Mouse (Mus musculus): Measurements from ENCODE around the gene Arvcf. TPM values are rescaled to one million over a fixed set of nuclear protein-coding genes. Genes with fewer than 3 reads are reported as not detected.

Gene Arvcf
- polyA plus RNA-seq, 1 experiment from 2014 or later, result 9.7 TPM

- TF ChIP-seq EP300 (IDR thresholded peaks at IDR 0.05; ENCODE audit: low read depth) (no peak), CTCF (IDR thresholded peaks at IDR 0.05; ENCODE audit: low read depth) (no peak)
- Histone ChIP-seq H3K4me2 (ENCODE audit: low read depth, low read length) (no peak overlapping the region), H3K27me3 (ENCODE audit: insufficient read depth, low read length) (no peaks in the 10 kb centered on the region), H3K4me3 (ENCODE audit: low read depth, low read length) (no peak overlapping the region), H3K27ac (ENCODE audit: low read depth) (peak overlapping the region; percentile 85), H3K36me3 (replicated peaks; ENCODE audit: insufficient read depth, low read length) (no peaks in the 10 kb centered on the region), H3K4me1 (ENCODE audit: insufficient read depth) (peaks cover 50% of the 10 kb centered on the region), H3K9me3 (ENCODE audit: low read length) (no peaks in the 10 kb centered on the region), H3K9ac (replicated peaks) (no peak overlapping the region)
- ATAC-seq, result no peak
- DNase-seq, result peak; percentile 22
- WGBS (ENCODE audit: insufficient replicate concordance), result 78% methylated on average over 14 of the region's 14 CpGs
Observed at GRCm38 (mm10) chr16:18388583-18389435, 40.8 kb downstream of the Arvcf start.

- ATAC-seq (no peak), DNase-seq (no peak)
- Histone ChIP-seq H3K36me3 (replicated peaks; ENCODE audit: insufficient read depth, low read length) (no peaks in the 10 kb centered on the region), H3K9me3 (ENCODE audit: low read length) (no peaks in the 10 kb centered on the region), H3K9ac (replicated peaks) (no peak overlapping the region), H3K4me3 (ENCODE audit: low read depth, low read length) (no peak overlapping the region), H3K4me2 (ENCODE audit: low read depth, low read length) (no peak overlapping the region), H3K27me3 (ENCODE audit: insufficient read depth, low read length) (no peaks in the 10 kb centered on the region), H3K4me1 (ENCODE audit: insufficient read depth) (peaks cover 54% of the 10 kb centered on the region), H3K27ac (ENCODE audit: low read depth) (no peak overlapping the region; the same call in 1 of the 2 replicates)
- TF ChIP-seq CTCF (IDR thresholded peaks at IDR 0.05; ENCODE audit: low read depth) (no peak), EP300 (IDR thresholded peaks at IDR 0.05; ENCODE audit: low read depth) (no peak)
- WGBS (ENCODE audit: insufficient replicate concordance), result 82% methylated on average over 6 of the region's 6 CpGs
Observed at GRCm38 (mm10) chr16:18390399-18390798, 42.4 kb downstream of the Arvcf start.

- peaks cover 56% of the 10 kb centered on the region for H3K4me1 ChIP-seq (ENCODE audit: insufficient read depth)
- 94% methylated on average over 3 of the region's 3 CpGs for WGBS (ENCODE audit: insufficient replicate concordance)
- ATAC-seq, result no peak
- no peaks in the 10 kb centered on the region for H3K36me3 ChIP-seq (replicated peaks; ENCODE audit: insufficient read depth, low read length)
- H3K9ac ChIP-seq (replicated peaks), result no peak overlapping the region
- DNase-seq, result peak; percentile 11
- H3K27ac ChIP-seq (ENCODE audit: low read depth), result 0 out of 2 replicates have a peak overlapping the region, but pooled peaks have one; percentile 31
- no peak overlapping the region for H3K4me2 ChIP-seq (ENCODE audit: low read depth, low read length)
- H3K27me3 ChIP-seq (ENCODE audit: insufficient read depth, low read length), result no peaks in the 10 kb centered on the region
- no peak overlapping the region for H3K4me3 ChIP-seq (ENCODE audit: low read depth, low read length)
- H3K9me3 ChIP-seq (ENCODE audit: low read length), result no peaks in the 10 kb centered on the region
- TF ChIP-seq CTCF (IDR thresholded peaks at IDR 0.05; ENCODE audit: low read depth) (no peak), EP300 (IDR thresholded peaks at IDR 0.05; ENCODE audit: low read depth) (no peak)
Observed at GRCm38 (mm10) chr16:18391127-18391526, 43.1 kb downstream of the Arvcf start.

- DNase-seq (no peak), ATAC-seq (no peak)
- H3K27ac ChIP-seq (ENCODE audit: low read depth), result peak overlapping the region; percentile 16; the same call in 1 of the 2 replicates
- H3K4me3 ChIP-seq (ENCODE audit: low read depth, low read length), result no peak overlapping the region
- TF ChIP-seq CTCF (IDR thresholded peaks at IDR 0.05; ENCODE audit: low read depth) (no peak), EP300 (IDR thresholded peaks at IDR 0.05; ENCODE audit: low read depth) (no peak)
- H3K9me3 ChIP-seq (ENCODE audit: low read length), result no peaks in the 10 kb centered on the region
- peaks cover 56% of the 10 kb centered on the region for H3K4me1 ChIP-seq (ENCODE audit: insufficient read depth)
- no peaks in the 10 kb centered on the region for H3K27me3 ChIP-seq (ENCODE audit: insufficient read depth, low read length)
- no peaks in the 10 kb centered on the region for H3K36me3 ChIP-seq (replicated peaks; ENCODE audit: insufficient read depth, low read length)
- 79% methylated on average over 3 of the region's 3 CpGs for WGBS (ENCODE audit: insufficient replicate concordance)
- no peak overlapping the region for H3K9ac ChIP-seq (replicated peaks)
- no peak overlapping the region for H3K4me2 ChIP-seq (ENCODE audit: low read depth, low read length)
Observed at GRCm38 (mm10) chr16:18391728-18392127, 43.7 kb downstream of the Arvcf start.

GRCm38 (mm10) chr16:18392469-18393426 lies 44.8 kb downstream of the Arvcf start:
- H3K4me2 ChIP-seq (ENCODE audit: low read depth, low read length), result peak overlapping the region; percentile 99
- peaks cover 52% of the 10 kb centered on the region for H3K4me1 ChIP-seq (ENCODE audit: insufficient read depth)
- no peaks in the 10 kb centered on the region for H3K9me3 ChIP-seq (ENCODE audit: low read length)
- peak overlapping the region; percentile 67 for H3K27ac ChIP-seq (ENCODE audit: low read depth)
- DNase-seq (peak; percentile 93), ATAC-seq (peak; percentile 88)
- WGBS (ENCODE audit: insufficient replicate concordance), result under 1% methylated on average over 55 of the region's 63 CpGs
- H3K4me3 ChIP-seq (ENCODE audit: low read depth, low read length), result peak overlapping the region; percentile 73
- TF ChIP-seq CTCF (IDR thresholded peaks at IDR 0.05; ENCODE audit: low read depth) (peak; percentile 68), EP300 (IDR thresholded peaks at IDR 0.05; ENCODE audit: low read depth) (no peak)
- no peaks in the 10 kb centered on the region for H3K27me3 ChIP-seq (ENCODE audit: insufficient read depth, low read length)
- peak overlapping the region; percentile 78 for H3K9ac ChIP-seq (replicated peaks)
- peaks cover 7% of the 10 kb centered on the region; the same call in 1 of the 2 replicates for H3K36me3 ChIP-seq (replicated peaks; ENCODE audit: insufficient read depth, low read length)

Measured in liver, postnatal 0 days (tissue).